Mouse (Mus musculus) heart, embryonic 13.5 days (tissue): Measurements from ENCODE around the gene Coa5. TPM values are rescaled to one million over a fixed set of nuclear protein-coding genes. Genes with fewer than 3 reads are reported as not detected.
A peak's percentile ranks its signal among the peaks of the same experiment; 100 is the strongest.

ENCODE experiments used
- ATAC-seq: fragments of 200-750 bp; cut with Nextera tagmentation; 2 replicates; pipeline ENCODE4 v1.8.0; 2017; ENCODE audit warnings: moderate TSS enrichment; ENCODE audit not compliant: insufficient number of reproducible peaks, low FRiP score, low TSS enrichment; ENCODE audit errors: extremely low read depth
- H3K27ac ChIP-seq: fragments of 300-500 bp; sonication (generic); replicated peaks from 2 replicates; pipeline ENCODE4 v1.5.1; 2015; ENCODE audit warnings: moderate library complexity, mild to moderate bottlenecking, inconsistent platforms
- H3K27me3 ChIP-seq: fragments of 300-500 bp; sonication (generic); replicated peaks from 2 replicates; pipeline ENCODE4 v1.6.1; 2015; ENCODE audit warnings: mild to moderate bottlenecking, inconsistent platforms
- H3K36me3 ChIP-seq: fragments of 300-500 bp; sonication (generic); 2 replicates; pipeline ENCODE4 v1.6.1; 2015; ENCODE audit warnings: mild to moderate bottlenecking, inconsistent platforms
- H3K4me1 ChIP-seq: fragments of 300-500 bp; sonication (generic); 2 replicates; pipeline ENCODE4 v1.6.1; 2015; ENCODE audit warnings: inconsistent platforms
- H3K4me2 ChIP-seq: fragments of 300-500 bp; sonication (generic); 2 replicates; pipeline ENCODE4 v1.6.1; 2015; ENCODE audit warnings: inconsistent platforms, mild to moderate bottlenecking, moderate library complexity
- H3K4me3 ChIP-seq: fragments of 300-500 bp; sonication (generic); 2 replicates; pipeline ENCODE4 v1.5.1; 2015; ENCODE audit warnings: moderate library complexity, mild to moderate bottlenecking, inconsistent platforms
- H3K9ac ChIP-seq: fragments of 300-500 bp; sonication (generic); 2 replicates; pipeline ENCODE4 v1.6.1; 2015; ENCODE audit warnings: inconsistent platforms, mild to moderate bottlenecking, moderate library complexity
- H3K9me3 ChIP-seq: fragments of 300-500 bp; sonication (generic); 2 replicates; pipeline ENCODE4 v1.6.1; 2016; ENCODE audit warnings: inconsistent platforms
- WGBS: fragments of 180-500 bp; shearing (Covaris S2); methylation state at CpG from one replicate; pipeline ENCODE4 v1.1.7; 2015; ENCODE audit warnings: mixed read lengths; 5-methylcytosine and 5-hydroxymethylcytosine counted together
- polyA plus RNA-seq: library from polyadenylated mRNA; unstranded; fragments of >200 nt; fragmentation: Nextera tagmentation; extraction: Ambion mirVana; gene quantifications from 2 replicates; pipeline ENCODE4 v1.2.1, GENCODE M21; 2015

Gene Coa5
- polyA plus RNA-seq, 1 experiment from 2014 or later: 56.8 TPM

- Histone ChIP-seq H3K36me3 (0 out of 2 replicates have a peak, but pooled peaks cover 4% of the 10 kb centered on the region), H3K4me1 (peaks cover 8% of the 10 kb centered on the region), H3K27ac (no peak overlapping the region), H3K4me3 (no peak overlapping the region), H3K9ac (no peak overlapping the region), H3K27me3 (no peaks in the 10 kb centered on the region), H3K4me2 (no peak overlapping the region), H3K9me3 (no peaks in the 10 kb centered on the region)
- 77% methylated on average over 5 of the region's 5 CpGs for whole genome bisulfite sequencing
- no peak for ATAC-seq
Observed at GRCm38 (mm10) chr1:37469007-37469406, 39.1 kb upstream of the Coa5 start.

GRCm38 (mm10) chr1:37467806-37468205, 37.9 kb upstream of the Coa5 start:
- H3K9me3 ChIP-seq: no peaks in the 10 kb centered on the region
- 0 out of 2 replicates have a peak, but pooled peaks cover 4% of the 10 kb centered on the region for H3K36me3 ChIP-seq
- peaks cover 4% of the 10 kb centered on the region; the same call in 1 of the 2 replicates for H3K4me1 ChIP-seq
- WGBS: 75% methylated on average over 4 of the region's 4 CpGs
- no peaks in the 10 kb centered on the region for H3K27me3 ChIP-seq
- no peak overlapping the region for H3K4me2 ChIP-seq
- no peak overlapping the region for H3K27ac ChIP-seq
- no peak for ATAC-seq
- H3K4me3 ChIP-seq: no peak overlapping the region
- no peak overlapping the region for H3K9ac ChIP-seq

- Histone ChIP-seq H3K27me3 (no peaks in the 10 kb centered on the region), H3K9me3 (no peaks in the 10 kb centered on the region), H3K4me2 (no peak overlapping the region), H3K36me3 (0 out of 2 replicates have a peak, but pooled peaks cover 4% of the 10 kb centered on the region), H3K4me1 (peaks cover 4% of the 10 kb centered on the region; the same call in 1 of the 2 replicates), H3K9ac (no peak overlapping the region), H3K27ac (no peak overlapping the region), H3K4me3 (no peak overlapping the region)
- 81% methylated on average over 3 of the region's 3 CpGs for WGBS
- ATAC-seq: no peak
Observed at GRCm38 (mm10) chr1:37466322-37466995, 36.6 kb upstream of the Coa5 start.

- no peaks in the 10 kb centered on the region for H3K27me3 ChIP-seq
- 0 out of 2 replicates have a peak, but pooled peaks cover 4% of the 10 kb centered on the region for H3K36me3 ChIP-seq
Observed at GRCm38 (mm10) chr1:37464878-37465452, 35.1 kb upstream of the Coa5 start.

GRCm38 (mm10) chr1:37457546-37457945, 27.6 kb upstream of the Coa5 start:
- 0 out of 2 replicates have a peak, but pooled peaks cover 3% of the 10 kb centered on the region for H3K4me1 ChIP-seq
- ATAC-seq: no peak
- WGBS: 86% methylated on average over 7 of the region's 7 CpGs
- no peak overlapping the region for H3K4me2 ChIP-seq
- H3K4me3 ChIP-seq: no peak overlapping the region
- no peaks in the 10 kb centered on the region for H3K9me3 ChIP-seq
- H3K27ac ChIP-seq: no peak overlapping the region
- no peaks in the 10 kb centered on the region for H3K27me3 ChIP-seq
- H3K9ac ChIP-seq: no peak overlapping the region
- H3K36me3 ChIP-seq: no peaks in the 10 kb centered on the region

More at GRCm38 (mm10) chr1:37464878-37465452, 35.1 kb upstream of the Coa5 start:
- ATAC-seq: no peak
- Histone ChIP-seq H3K4me3 (no peak overlapping the region), H3K9ac (no peak overlapping the region), H3K4me2 (no peak overlapping the region), H3K9me3 (no peaks in the 10 kb centered on the region), H3K27ac (no peak overlapping the region), H3K4me1 (peaks cover 4% of the 10 kb centered on the region; the same call in 1 of the 2 replicates)
- WGBS: 69% methylated on average over 10 of the region's 10 CpGs

GRCm38 (mm10) chr1:37451270-37451669, 21.4 kb upstream of the Coa5 start:
- ATAC-seq: no peak
- no peak overlapping the region for H3K4me3 ChIP-seq
- WGBS: 85% methylated on average over 8 of the region's 8 CpGs

GRCm38 (mm10) chr1:37448361-37449095, 18.6 kb upstream of the Coa5 start:
- no peak overlapping the region for H3K9ac ChIP-seq

More at GRCm38 (mm10) chr1:37451270-37451669, 21.4 kb upstream of the Coa5 start:
- H3K36me3 ChIP-seq: no peaks in the 10 kb centered on the region
- no peak overlapping the region for H3K9ac ChIP-seq
- no peaks in the 10 kb centered on the region for H3K4me1 ChIP-seq
- no peak overlapping the region for H3K4me2 ChIP-seq
- no peak overlapping the region for H3K27ac ChIP-seq
- H3K9me3 ChIP-seq: no peaks in the 10 kb centered on the region
- no peaks in the 10 kb centered on the region for H3K27me3 ChIP-seq

GRCm38 (mm10) chr1:37442848-37443835, 13.2 kb upstream of the Coa5 start:
- no peaks in the 10 kb centered on the region for H3K27me3 ChIP-seq
- no peak for ATAC-seq
- H3K9me3 ChIP-seq: no peaks in the 10 kb centered on the region
- WGBS: 86% methylated on average over 16 of the region's 16 CpGs
- H3K4me1 ChIP-seq: 0 out of 2 replicates have a peak, but pooled peaks cover 5% of the 10 kb centered on the region
- no peak overlapping the region for H3K27ac ChIP-seq
- H3K4me3 ChIP-seq: no peak overlapping the region
- no peak overlapping the region for H3K4me2 ChIP-seq
- H3K36me3 ChIP-seq: peaks cover 48% of the 10 kb centered on the region
- H3K9ac ChIP-seq: no peak overlapping the region

More at GRCm38 (mm10) chr1:37448361-37449095, 18.6 kb upstream of the Coa5 start:
- no peaks in the 10 kb centered on the region for H3K9me3 ChIP-seq
- peaks cover 5% of the 10 kb centered on the region; the same call in 1 of the 2 replicates for H3K36me3 ChIP-seq
- H3K27ac ChIP-seq: no peak overlapping the region
- ATAC-seq: no peak
- no peak overlapping the region for H3K4me3 ChIP-seq
- no peaks in the 10 kb centered on the region for H3K4me1 ChIP-seq
- H3K4me2 ChIP-seq: no peak overlapping the region
- WGBS: 69% methylated on average over 10 of the region's 10 CpGs
- H3K27me3 ChIP-seq: no peaks in the 10 kb centered on the region

GRCm38 (mm10) chr1:37436419-37436818, 6.5 kb upstream of the Coa5 start:
- peaks cover 12% of the 10 kb centered on the region for H3K4me1 ChIP-seq
- no peaks in the 10 kb centered on the region for H3K27me3 ChIP-seq
- H3K36me3 ChIP-seq: peaks cover 89% of the 10 kb centered on the region
- H3K4me3 ChIP-seq: no peak overlapping the region
- H3K9ac ChIP-seq: no peak overlapping the region
- no peak overlapping the region for H3K4me2 ChIP-seq
- no peak for ATAC-seq
- no peak overlapping the region for H3K27ac ChIP-seq
- 75% methylated on average over 3 of the region's 3 CpGs for WGBS
- no peaks in the 10 kb centered on the region for H3K9me3 ChIP-seq

- H3K27ac ChIP-seq: peak overlapping the region; percentile 78
- WGBS: 2% methylated on average over 40 of the region's 40 CpGs
- no peak for ATAC-seq
- H3K9ac ChIP-seq: peak overlapping the region; percentile 97
- H3K4me3 ChIP-seq: peak overlapping the region; percentile 96
- no peaks in the 10 kb centered on the region for H3K9me3 ChIP-seq
- no peaks in the 10 kb centered on the region for H3K27me3 ChIP-seq
- peaks cover 30% of the 10 kb centered on the region for H3K4me1 ChIP-seq
- H3K4me2 ChIP-seq: peak overlapping the region; percentile 95
- peaks cover 60% of the 10 kb centered on the region for H3K36me3 ChIP-seq
Observed at GRCm38 (mm10) chr1:37430297-37430840, 466 bp upstream of the Coa5 start.
